Mouse (Mus musculus): Measurements from ENCODE around the gene Islr.

GRCm38 (mm10) chr9:58198801-58199371 is 5.2 kb downstream of the Islr start:
- no peak for TF ChIP-seq CTCF (IDR thresholded peaks at IDR 0.05; ENCODE audit: extremely low read depth, insufficient read depth, insufficient read length, insufficient replicate concordance)
- no peak for TF ChIP-seq POLR2A (IDR thresholded peaks at IDR 0.05; ENCODE audit: low read depth, low read length)
